Mouse (Mus musculus): ENCODE data around the gene Rabgap1l. TPM values are rescaled to one million over a fixed set of nuclear protein-coding genes. Genes with fewer than 3 reads are reported as not detected.

Rabgap1l gene
- polyA plus RNA-seq, 1 experiment = 13.8 TPM

DNA sequence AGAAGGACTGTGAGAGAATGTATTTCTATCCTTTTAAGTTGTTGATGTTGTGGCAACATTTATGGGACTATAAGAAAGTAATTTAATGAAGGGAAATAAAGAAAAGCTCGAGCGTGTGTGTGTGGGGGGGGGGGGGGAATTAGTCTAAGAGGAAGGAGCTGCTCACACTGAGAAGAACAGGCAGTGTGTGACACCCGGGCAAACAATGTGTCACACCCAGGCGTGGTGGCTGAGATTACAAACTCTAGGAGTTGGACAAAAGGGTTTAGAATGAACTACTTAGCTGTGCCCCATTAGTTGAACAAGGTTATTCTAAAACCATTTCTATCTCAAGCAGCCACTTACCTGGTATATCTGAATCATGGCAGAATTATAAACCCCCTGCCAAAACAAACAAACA lies 611.8 kb downstream of the Rabgap1l start:
- Histone ChIP-seq H3K4me3 (ENCODE audit: extremely low read depth, insufficient read depth, insufficient read length) (no peak overlapping the region), H3K36me3 (ENCODE audit: control insufficient read depth, insufficient read depth, low read length) (no peaks in the 10 kb centered on the region), H3K27me3 (ENCODE audit: control insufficient read depth, insufficient read depth, low read length) (0 out of 2 replicates have a peak, but pooled peaks cover 2% of the 10 kb centered on the region), H3K27ac (ENCODE audit: insufficient read depth, low read length) (no peak overlapping the region), H3K4me1 (ENCODE audit: control insufficient read depth, insufficient read depth, insufficient read length) (no peaks in the 10 kb centered on the region; the same call in 1 of the 2 replicates)
- WGBS = 48% methylated on average over 4 of the region's 4 CpGs
- no peak for TF ChIP-seq CTCF (IDR thresholded peaks at IDR 0.05; ENCODE audit: extremely low read depth, insufficient read depth, insufficient read length, insufficient replicate concordance)
- no peak for TF ChIP-seq POLR2A (IDR thresholded peaks at IDR 0.05; ENCODE audit: low read depth, low read length)
- no peak for DNase-seq (ENCODE audit: low read depth in 1 of 2, low spot score in 2 of 2)

DNA sequence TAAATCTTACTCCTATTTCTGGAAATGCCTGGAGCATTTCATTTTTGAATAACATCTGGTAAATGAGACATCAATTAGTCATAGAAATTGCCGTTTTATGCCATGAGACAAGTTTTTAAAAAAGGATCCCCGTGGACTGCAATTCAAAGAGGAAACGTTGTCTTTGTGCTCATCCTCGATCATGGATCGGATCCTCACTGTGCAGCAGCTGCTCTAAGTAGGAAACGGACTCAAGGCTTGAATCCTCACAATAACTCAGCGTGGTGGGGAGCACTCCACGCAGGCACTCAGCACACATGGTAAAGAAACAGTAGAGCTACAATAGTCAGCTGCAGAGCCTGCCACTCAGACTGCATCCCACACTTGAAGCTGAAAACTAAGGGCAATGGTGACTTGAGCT lies 616.1 kb downstream of the Rabgap1l start:
- TF ChIP-seq POLR2A (IDR thresholded peaks at IDR 0.05; ENCODE audit: low read depth, low read length) (no peak), CTCF (IDR thresholded peaks at IDR 0.05; ENCODE audit: extremely low read depth, insufficient read depth, insufficient read length, insufficient replicate concordance) (no peak)
- no peak overlapping the region for H3K27ac ChIP-seq (ENCODE audit: insufficient read depth, low read length)
- WGBS = 90% methylated on average over 8 of the region's 8 CpGs
- H3K4me1 ChIP-seq (ENCODE audit: control insufficient read depth, insufficient read depth, insufficient read length) = no peaks in the 10 kb centered on the region; the same call in 1 of the 2 replicates
- H3K36me3 ChIP-seq (ENCODE audit: control insufficient read depth, insufficient read depth, low read length) = no peaks in the 10 kb centered on the region
- H3K27me3 ChIP-seq (ENCODE audit: control insufficient read depth, insufficient read depth, low read length) = 0 out of 2 replicates have a peak, but pooled peaks cover 2% of the 10 kb centered on the region
- no peak for DNase-seq (ENCODE audit: low read depth in 1 of 2, low spot score in 2 of 2)
- H3K4me3 ChIP-seq (ENCODE audit: extremely low read depth, insufficient read depth, insufficient read length) = no peak overlapping the region

Other genes starting within 250 kb of the Rabgap1l start
- gene Rc3h1, start 113.2 kb upstream of the Rabgap1l start, polyA plus RNA-seq (2012; rRNA removed) = 12.4 and 14.3 TPM in 2 replicates
- 1.2 TPM in 2 replicates for gene Serpinc1, start 185.4 kb upstream of the Rabgap1l start, polyA plus RNA-seq (2012; rRNA removed)
- gene Zbtb37, start 241.6 kb upstream of the Rabgap1l start, polyA plus RNA-seq (2012; rRNA removed) = 1.9 and 2.4 TPM in 2 replicates

Data from spleen, adult 2 months (tissue).